Mouse (Mus musculus) cerebral cortex, adult 2 months (tissue): ENCODE results near the gene Jak3.

Experiments used
- WGBS: fragments of 180-500 bp; shearing (Covaris S2); methylation state at CpG from one replicate; pipeline ENCODE4 v1.1.7; 2018; 5-methylcytosine and 5-hydroxymethylcytosine counted together

The Jak3 gene

DNA sequence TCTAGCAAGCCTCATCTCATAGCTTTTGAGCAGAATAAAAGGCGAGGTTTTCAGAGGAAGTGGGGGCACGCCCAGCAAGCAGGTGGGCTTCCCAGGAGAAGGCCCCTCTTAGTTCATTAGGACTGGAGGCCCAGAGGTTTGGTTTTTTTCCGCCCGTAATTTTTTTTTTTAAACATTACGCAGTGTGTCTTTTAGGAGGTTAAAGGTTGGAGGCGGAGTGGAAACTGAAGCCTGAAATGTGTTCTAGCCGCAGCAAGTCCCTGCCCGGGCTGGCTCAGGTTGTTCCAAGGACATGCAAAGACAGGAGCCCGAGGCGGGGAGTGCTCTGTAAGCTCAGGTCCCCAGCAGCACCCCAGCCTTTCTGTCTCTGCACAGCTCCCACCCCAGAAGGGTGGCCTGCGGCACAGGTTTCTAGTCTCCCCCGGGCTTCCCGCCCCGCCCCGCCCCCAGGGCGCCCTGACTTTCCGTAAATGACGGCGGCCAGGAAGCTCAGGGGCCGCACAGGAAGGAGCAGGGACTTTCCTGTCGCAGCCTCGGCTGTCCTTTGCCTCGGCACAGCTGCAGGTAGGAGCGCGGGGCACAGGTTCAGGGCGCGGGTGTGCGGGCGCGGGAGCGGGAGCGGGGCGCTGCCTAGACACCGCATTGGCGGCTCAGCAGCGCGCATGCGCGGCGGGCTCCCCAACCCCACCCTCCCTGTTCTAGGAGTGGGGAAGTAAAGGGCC is at the start of gene Jak3:
Gene Jak3, plus strand, starts transcription at position 277 of the 722 bp plus-strand sequence.
- 2% methylated on average over 40 of the region's 40 CpGs for WGBS

DNA sequence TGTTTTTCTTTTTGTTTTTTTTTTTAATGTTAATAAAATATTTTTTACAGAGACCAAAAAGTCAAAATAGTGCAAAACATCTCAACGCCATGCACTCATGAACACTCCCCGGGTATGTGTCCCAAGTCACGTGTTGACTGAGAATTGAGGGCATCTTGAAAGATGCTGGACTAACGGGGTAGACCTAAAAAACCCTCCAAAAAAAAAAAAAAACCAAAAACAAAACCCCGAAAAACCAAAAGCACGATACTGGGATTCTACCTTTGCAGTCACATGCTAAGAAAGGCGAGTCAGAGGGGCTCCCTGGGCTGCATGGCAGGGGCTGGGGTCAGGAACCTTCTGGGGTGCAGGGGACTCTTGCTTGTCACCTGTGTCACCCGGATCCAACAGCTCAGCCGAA is 49.3 kb upstream of the Jak3 start:
- WGBS: 75% methylated on average over 9 of the region's 9 CpGs

DNA sequence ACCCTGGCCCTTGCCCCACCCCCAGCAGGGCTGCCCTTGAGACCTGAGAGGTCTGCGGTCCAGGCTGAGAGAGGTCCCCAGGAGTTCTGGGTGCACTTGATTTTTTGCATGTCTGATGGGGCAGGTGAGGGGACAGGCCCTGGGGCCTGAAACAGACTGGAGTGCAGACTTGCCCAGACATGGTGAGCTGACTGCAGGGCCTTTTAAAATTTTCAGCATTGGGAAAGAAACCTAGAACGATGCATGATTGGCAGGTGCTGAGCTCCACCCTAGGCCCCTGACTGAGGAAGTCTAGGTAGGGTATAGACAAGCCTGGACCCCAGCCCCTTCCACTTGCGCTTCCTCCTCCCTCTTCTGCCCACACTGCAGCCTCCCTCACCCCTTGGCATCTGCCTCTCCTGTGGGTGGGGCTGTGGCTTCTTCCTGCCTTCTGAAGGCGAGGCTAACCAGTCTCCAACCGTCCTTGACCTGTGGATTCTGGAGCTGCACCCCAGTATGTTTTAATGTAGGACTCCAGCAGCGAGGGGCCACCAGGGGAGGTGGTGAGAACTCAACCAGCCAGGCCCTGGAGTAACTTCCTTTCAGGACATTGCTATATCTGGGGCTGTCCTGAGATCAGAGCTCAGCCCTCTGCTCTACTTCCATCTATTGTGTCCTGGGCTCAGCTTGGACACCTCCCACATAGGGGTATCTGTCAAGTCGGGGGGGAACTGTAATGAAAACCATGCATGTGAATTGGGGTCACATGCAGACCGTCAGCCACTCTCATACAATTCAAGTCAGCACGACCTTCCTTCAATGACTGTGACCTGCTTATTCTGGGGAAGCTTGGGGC is 48.6 kb upstream of the Jak3 start:
- WGBS: 37% methylated on average over 9 of the region's 9 CpGs

DNA sequence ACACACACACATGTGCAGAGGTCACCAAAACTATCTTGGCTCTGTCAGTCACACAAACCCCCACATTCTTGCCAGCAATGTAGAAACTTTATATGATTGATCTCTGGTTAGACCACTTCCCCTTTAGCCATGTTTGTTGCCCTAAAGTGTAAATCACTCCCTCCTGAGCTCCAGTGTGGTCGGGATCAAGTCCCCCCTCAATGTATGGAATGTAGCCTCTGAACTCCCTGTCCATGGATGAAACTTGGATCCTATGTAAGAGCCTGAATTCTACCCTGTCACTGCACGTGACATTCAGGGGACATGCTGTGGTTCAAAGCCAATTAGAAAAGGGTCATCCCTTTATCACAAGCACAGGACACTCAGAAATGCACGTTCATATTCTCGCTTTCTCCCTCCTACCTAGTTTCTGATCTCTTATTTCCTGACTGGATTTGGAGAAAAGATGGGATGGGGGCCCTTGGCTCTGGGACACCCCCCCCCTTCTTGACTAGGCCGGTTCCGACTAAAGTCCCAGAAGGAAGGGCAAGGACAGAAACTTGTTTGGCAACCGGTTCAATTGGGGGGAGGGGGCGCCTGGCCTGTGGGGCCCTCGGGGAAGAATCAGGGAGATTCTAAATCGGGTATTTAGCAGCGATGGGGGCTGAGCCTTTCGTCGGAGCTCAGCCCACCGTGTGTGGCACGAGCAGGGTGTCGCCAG is 47.5 kb upstream of the Jak3 start:
- 16% methylated on average over 16 of the region's 16 CpGs for WGBS

DNA sequence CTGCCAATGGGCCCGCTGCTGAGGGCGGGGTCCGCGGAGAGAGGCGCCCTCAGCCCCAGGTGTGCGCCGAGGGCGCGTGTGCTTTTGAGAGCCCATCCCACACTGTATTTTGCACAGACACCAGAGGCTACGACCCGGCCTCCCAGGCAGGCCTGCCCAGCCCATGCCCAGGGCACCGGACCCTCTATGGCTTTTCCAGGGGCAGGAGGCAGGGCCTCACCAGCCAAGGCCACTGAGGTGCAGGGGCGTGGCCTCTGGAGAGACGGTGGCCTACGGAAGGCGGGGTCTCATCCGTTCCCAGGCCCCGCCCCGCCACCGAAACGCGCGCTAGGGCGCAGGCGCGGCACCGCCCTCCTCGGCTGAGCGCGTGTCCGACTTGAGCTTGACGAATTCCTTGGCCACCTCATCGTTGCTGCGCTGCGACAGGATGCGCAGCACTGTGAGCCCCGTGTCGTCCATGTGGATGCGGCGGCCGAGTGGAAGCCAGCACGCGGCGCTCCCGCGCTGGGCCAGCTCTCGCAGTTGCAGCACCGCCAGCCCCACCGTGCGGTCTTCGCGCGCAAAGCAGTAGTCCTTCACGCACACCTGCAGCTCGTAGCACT is 46.9 kb upstream of the Jak3 start:
- WGBS: 4% methylated on average over 55 of the region's 55 CpGs

DNA sequence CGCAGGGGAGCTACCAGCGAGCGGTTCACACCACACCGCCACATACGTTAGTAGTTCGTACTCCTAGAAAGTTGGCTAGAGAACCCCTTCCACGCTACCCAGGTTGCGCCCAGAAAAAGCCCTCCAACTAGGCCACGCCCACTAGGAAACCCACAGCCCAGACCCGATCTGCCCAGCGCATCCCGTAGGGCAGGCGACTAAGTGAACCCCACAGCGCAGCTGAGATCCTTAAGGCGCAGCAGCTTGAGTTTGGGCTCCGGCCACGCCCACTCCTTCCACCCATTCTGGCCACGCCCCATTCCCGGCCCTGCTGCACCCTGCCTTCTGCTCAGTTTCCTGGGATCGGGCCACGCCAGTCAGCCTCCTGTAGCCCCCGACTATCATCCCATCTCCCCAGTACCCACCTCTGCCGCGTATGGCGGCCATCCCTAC is 46.3 kb upstream of the Jak3 start:
- 19% methylated on average over 25 of the region's 25 CpGs for WGBS

DNA sequence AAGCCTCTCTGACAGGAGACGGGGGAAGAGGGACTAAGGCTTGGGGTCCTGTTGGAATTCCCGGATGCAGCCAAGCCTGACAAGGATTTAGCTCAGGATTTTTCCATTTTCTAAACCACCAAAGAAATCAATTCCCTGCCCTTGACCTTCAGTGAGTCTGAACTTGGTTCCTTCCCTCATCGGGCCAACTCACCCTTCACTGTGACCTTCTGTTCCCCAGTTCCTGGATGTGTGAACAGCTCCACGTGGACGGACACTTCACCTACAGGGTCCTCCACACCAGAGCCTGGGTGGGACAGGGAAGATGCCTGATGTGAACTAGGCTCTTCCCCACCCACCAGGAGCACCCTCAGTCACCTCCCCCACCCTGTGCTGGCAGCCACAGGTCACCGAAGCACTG is 45.3 kb upstream of the Jak3 start:
- 85% methylated on average over 6 of the region's 6 CpGs for WGBS

DNA sequence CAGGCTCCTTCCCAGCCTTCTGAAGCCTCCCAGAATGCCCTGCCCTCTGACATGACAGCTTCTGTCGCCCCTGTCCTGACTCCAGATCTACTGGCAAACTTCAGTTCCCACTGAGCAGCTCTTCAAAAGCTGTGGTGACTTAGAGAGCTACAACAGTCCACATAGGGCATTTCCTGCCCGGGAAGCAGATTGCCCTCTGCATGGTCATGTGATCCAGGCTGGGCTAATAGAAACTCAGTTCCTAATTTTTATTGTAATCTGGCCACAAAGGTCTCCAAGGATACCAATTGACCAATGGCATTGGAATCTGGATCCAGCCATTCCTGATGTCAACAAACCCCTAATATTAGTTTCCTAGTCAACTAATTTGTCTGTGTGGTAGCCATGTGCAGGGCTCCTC is 44.2 kb upstream of the Jak3 start:
- WGBS: 70% methylated on average over 2 of the region's 2 CpGs

DNA sequence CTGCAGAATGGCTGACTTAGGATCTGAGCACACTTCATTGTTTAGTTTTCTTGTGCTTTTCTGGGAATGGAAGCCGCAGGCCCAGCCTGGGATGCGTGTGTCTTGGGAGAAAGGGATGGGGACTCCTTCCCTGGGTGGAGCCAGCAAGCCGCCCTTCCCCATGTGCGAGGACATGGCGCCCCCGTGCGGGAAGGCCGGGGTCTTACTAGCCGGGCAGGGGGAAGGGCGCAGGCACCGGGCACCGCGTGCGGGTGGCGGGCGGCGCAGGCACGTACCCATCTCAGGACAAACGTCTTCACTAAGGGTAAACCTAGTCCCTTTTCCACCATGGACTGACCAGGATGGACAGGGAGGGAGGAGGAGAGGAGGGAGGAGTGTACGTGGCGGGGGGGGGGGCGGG is 42.9 kb upstream of the Jak3 start:
- WGBS: 24% methylated on average over 19 of the region's 22 CpGs

DNA sequence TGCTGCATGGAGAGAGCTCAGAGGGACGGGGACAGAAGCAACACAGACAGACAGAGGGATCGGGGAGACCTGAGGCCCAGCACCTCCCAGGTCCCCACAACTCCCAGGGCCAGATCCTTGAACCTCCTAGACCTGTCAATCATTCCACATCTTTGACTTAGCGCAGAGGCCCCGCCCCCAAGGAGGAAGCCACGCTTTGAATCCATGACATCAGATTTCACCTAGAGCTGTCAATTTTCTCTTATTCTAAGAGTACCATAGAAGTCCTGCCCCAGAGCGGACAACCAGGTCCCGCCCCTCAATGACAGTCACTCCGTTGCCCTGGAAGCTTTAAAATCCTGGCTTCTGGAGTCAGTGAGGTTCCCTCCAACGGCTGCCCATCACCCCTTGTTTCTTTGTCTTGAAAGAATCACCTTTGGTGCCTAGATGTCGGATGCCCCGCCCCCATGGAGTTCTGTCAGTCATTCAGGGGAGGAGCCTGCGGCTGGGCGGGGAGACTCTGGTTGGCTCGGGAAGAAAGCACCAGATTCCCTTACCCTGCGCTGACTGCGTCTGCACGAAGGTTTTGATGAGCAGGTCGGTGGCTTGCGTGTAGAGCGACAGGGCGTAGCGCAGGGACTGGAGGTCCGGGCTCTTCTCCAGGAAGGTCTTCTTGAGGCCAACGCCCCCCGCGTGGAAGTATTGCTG is 42.0 kb upstream of the Jak3 start:
- 24% methylated on average over 26 of the region's 26 CpGs for WGBS

DNA sequence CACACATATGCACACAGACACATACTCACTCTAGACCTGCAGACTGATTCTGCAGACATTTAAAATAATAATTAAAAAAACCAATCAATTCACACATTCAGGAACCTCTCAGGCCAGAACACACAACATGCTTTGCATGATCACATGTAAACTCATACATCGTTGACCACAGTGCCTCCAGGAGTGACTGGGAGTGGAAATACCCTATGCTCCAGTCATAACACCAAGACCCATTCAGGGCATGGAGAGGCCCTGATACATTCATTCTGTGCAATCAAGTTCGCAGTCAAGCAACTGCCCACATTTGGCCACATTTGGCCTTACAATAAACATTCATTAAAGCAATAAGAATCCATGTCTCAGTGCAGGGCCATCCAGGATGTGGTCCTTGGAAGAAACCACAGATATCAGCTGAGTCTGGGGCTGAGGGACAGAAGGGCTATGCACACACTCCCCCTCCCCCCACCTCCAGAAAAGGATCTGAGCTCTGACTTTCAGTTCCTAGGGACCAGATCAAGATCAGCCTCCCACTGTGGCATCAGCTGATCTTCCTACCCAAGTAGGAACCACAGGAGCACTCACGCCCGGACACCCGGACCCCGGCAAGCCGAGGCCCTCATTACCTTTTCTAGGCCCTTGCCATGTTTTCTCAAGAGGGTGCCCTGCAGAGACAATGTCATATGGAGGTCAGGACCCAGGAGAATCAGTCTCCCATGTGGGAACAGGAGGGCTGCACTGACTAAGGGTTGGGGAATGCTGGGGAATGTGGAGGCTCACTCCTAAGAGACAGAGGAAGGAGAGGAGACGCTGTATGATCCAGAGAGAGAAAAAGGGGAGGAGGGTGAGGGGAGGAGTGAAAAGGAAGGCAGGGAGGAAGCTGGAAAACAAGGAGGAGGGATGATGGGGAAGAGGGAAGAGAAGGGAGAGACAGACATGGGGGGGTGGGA is 38.7 kb upstream of the Jak3 start:
- WGBS: 60% methylated on average over 8 of the region's 8 CpGs

DNA sequence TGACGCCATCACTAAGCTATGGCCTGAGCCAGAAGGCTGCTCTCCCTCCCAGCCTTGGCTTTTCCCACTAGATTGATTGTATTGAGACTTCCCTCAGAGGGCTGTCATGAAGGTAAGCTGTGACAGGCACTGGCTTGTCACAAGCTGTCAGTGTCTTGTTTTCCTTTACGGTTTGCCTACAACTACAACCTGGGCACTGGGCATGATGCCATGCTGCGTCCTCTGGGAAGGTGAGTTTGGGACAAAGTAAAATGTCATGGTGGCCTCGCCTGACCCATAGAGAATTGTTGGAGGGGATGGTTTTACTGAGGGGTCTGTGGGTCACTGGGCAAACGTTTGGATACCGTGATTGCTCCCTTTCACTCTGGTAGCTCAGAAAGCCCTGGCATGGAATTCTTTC is 37.8 kb upstream of the Jak3 start:
- WGBS: 74% methylated on average over 6 of the region's 6 CpGs

DNA sequence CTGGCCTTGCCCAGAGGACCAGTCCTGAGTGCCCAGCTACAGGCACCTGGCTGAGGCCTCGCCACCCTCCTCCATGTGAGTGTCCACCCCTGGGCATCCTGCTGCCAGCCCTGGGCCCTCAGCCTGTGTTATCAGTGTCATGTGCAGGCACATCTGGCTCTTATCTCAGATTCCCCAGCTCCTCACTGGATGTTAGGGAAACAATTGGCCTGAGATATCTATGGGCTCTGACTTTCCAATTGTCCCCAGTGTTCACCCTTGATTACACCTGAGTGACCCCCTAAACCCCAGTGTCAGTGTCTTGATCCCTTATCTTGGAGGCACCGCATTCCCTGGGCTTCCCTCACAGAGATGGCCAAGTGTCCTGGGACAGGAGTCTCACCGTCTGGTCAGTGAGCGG is 36.8 kb upstream of the Jak3 start:
- WGBS: 94% methylated on average over 4 of the region's 4 CpGs

DNA sequence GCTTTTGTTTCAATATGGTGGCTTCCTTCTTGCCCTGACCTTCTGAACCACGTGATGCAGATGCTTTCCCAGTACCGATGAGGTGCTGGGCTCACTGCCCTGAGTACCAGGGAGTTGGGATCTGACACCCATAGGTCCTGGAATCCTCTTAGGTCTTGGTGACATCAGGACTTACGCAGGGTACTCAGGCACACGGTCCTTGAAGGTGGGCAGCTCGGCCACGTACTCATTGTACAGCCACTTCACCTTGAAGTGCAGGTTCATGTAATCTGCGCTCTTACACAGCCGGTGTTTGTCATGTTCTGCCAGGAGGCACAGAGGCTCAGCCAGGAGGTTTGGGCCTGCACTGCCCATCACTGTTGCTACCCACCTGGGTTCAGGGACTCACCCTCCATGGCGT is 30.6 kb upstream of the Jak3 start:
- 83% methylated on average over 9 of the region's 9 CpGs for WGBS

DNA sequence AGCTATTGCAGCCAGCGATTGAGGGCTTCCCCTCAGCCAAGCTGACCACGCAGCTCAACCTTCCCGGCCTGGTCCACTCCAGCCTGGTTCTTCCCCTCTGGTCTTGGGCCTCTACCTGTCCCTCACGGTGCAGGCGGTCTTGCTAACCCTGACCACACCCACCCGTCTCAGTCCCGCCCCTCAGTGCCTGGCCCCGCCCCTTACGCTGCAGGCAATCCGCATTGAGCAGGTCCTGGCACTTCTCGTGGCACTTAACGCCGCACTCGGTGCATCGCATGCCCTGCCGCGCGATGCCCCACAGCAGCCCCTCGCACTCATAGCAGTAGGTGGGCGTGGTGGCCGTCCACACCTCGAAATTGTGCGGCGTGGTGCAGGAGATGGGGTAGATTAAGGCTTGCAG is 21.5 kb upstream of the Jak3 start:
- WGBS: 16% methylated on average over 24 of the region's 24 CpGs

DNA sequence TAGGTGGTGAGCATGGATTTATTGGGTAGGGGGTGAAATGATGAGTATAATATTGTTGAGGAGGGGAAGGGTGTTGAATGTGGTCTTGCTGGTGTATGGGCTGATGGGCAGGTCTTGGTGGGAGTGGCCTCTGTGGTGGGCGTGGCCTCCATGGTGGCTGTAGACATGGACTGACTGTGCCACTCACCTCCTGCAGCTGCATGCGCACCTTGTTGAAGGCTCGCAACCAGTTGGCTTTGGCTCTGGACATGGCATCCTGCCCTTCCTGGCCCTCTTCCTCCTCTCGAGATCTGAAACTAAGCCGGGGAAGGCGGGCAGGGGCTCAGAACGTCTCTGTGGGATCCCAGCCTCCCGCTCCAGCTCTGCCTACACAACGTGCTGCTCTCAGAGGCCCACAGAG is 18.3 kb upstream of the Jak3 start:
- WGBS: 29% methylated on average over 9 of the region's 9 CpGs

DNA sequence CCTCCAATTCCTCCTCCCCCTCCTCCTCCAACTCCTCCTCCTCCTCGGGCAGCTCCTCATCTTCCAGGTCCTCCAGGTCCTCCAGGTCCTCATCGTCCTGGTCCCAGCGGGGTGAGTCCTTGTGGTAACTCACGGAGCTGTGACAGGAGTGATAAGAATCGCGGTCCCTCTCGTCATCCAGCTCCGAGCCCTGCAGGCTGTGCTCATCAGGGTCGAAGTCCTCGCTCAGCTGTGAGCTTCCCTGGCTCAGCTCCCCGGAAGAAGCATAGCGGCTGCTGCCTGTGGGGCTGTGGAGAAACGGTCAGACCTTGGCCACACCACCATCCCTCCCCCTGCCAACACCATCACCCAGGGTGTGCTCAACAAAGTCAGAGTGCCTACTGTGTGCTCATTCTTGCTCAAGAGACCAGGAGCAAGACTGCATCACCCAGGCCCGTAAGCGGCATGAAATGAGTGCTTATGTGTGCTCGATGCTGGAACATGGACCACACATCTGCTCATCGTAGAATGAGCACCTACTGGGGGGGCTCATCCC is 17.5 kb upstream of the Jak3 start:
- 44% methylated on average over 17 of the region's 17 CpGs for WGBS

DNA sequence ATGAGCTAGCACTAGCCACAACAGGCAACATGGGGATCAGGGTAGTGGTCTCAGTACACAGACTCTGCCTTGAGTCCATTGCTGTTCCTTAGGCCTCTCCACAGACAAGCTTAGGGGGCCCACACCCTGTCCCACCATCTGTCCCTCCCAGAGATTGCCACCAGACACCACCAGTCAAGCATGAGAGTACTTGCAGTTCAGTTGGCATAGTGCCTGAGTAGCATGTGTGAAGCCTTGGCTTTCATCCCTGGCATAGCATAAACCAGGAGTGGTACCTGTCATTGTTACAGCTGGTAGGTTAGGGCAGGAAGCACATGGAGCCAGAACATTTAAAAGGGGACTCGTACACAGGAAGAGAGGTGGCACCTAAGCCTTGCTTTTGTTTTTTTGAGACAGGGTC is 16.3 kb upstream of the Jak3 start:
- WGBS: 44% methylated on average over 1 of the region's 1 CpGs

DNA sequence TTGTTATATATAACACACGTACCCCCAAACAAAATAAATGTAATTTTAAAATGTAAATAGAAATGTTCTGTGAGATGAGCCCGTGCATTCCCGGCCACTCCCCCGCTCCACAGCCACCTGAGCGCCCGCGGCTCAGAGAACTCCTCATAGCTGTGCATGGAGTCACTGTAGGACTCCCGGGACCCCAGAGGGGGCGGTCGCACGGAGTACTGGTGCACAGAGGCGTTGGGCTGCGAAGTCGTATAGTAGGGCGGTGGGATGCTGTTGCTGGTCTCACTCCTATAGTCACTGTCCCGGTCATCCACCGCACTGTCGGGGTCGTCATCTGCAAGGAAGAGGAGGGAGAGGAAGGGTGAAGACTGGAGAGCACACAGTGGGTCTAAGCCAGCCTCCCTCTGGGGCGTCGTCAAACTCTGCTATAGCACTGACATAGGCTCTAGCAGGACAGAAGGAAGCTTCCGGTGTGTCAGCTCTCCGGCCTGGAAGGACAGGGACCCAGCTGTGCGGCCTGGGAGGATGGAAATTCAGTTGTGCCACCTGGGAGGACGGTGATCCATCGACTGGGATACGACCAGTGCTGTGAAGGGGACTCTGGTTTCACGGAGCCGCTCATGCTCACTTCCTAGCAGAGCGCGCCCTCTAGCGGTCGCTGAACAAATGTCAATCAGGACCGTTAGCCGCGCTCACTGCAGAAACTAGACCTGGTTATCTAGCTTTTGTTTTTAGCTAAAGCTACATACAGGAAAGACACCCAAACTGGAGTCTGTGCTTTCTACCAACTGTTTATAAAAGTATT is 15.6 kb upstream of the Jak3 start:
- 15% methylated on average over 36 of the region's 36 CpGs for WGBS
